Mouse (Mus musculus) heart, postnatal 10 days (tissue): Measurements from ENCODE around the gene Pla2g3. TPM values are rescaled to one million over a fixed set of nuclear protein-coding genes. Genes with fewer than 3 reads are reported as not detected.
A peak's percentile ranks its signal among the peaks of the same experiment; 100 is the strongest.

Source experiments
- DNase-seq, 2 experiments: peaks; one replicate each; pipeline ENCODE4 v3.0.0; 2021
- intact Hi-C: fragments of 180-260 bp; cut with DNase I; formaldehyde crosslinking; loops from one replicate; pipeline ENCODE4 v1.15.1; 2025
- total RNA-seq, 2 experiments: library from RNA; stranded (reverse); gene quantifications; 2 replicates each; pipeline ENCODE4 v1.2.3; 2021

Gene Pla2g3
- under 1 TPM in 1 of 2 experiments, not detected in 1; 0.10 TPM for total RNA-seq

GRCm38 (mm10) chr11:3487952-3488570 is at the start of gene Pla2g3:
Gene Pla2g3, plus strand, starts transcription at chr11:3488284.
- intact Hi-C loops = no loop called here
- no peak for DNase-seq

- intact Hi-C loops = no loop called here
- peak; percentile 50 to 61 for DNase-seq
Measured at GRCm38 (mm10) chr11:3441696-3442443, 46.2 kb upstream of the Pla2g3 start.

DNA sequence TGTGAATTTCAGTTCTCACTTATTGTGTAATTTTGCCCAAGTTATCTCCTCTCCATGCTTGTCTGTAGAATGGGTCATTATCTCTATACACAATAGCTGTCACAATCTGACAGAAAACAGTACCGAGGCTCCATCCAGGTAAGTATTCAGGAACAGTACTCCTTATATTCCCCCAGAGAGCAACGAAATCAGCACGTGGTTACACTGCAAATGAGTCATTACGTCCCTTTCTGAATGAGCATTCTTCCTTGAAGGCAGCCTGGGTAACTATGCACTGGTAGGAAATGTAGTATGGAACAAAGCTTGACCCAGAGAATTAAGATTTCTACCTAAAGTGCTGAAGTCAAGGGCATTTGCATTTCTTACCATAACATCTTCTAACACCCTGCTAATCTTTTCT is 45.4 kb upstream of the Pla2g3 start:
- intact Hi-C loops = no loop called here
- no peak for DNase-seq

- intact Hi-C loops = no loop called here
- no peak for DNase-seq
Measured at GRCm38 (mm10) chr11:3443091-3443490, 45.0 kb upstream of the Pla2g3 start.

DNA sequence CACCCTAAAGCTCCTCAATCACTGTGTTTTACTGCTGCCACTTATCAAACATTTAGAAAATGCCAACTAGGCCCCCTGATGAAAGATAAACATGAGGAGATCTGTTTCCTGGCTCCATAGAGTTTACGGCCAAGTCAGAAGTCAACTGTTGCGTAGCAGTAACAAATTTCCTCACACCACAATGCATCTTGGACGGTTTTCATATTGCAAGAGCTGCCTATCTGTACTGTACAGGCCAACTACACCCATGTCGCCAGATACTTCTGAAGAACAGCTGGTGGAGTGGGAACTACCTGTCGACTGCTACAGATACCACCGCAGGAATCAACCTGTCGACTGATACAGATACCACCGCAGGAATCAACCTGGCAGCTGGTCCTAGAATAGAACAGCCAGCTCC is 43.2 kb upstream of the Pla2g3 start:
- no peak for DNase-seq
- intact Hi-C loops = no loop called here

DNA sequence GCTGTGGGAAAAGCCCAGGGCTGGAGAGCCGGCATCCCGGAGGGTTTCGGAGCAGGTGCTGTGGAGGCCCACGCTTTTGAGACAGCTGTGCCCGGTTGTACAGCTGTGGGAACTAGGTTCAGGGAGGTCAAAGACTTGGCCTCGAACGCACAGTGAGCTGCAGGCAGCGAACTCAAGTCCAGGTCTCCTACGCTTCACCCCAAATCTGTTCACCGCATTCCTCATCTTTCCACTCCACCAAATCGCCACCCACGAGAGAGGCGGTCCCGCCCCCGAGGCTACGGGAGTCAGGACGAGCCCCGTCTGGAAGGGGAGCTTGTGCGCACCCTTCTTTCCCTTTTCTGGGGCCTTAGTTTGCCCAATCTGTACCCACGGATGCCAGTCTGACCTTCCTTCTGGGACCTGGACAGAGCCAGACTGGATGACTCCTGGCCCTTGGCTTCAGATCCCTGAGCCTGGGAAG is 36.4 kb upstream of the Pla2g3 start:
- DNase-seq = no peak
- intact Hi-C loops = loop anchor here (2.0 to 5.0 kb wide), 3 partner anchors 43 to 119 kb away; partner anchors contain the start of genes Limk2 and Pik3ip1

- intact Hi-C loops = loop anchor here (2.0 to 5.0 kb wide), 2 partner anchors 43 to 120 kb away; partner anchors contain the start of genes Limk2 and Pik3ip1
- DNase-seq = peak; percentile 95
Measured at GRCm38 (mm10) chr11:3452167-3452639, 35.9 kb upstream of the Pla2g3 start, which contains the start of gene Rnf185. Gene Rnf185, minus strand, starts transcription at chr11:3452363.

- no peak for DNase-seq
- intact Hi-C loops = loop anchor here (2.0 to 5.0 kb wide), 2 partner anchors 44 to 120 kb away; partner anchors contain the start of genes Limk2 and Pik3ip1
Measured at GRCm38 (mm10) chr11:3452769-3453168, 35.3 kb upstream of the Pla2g3 start.

- DNase-seq = no peak
- intact Hi-C loops = loop anchor here (2.0 to 5.0 kb wide), 2 partner anchors 45 to 121 kb away; partner anchors contain the start of genes Limk2 and Pik3ip1
Measured at GRCm38 (mm10) chr11:3453467-3453866, 34.6 kb upstream of the Pla2g3 start.

DNA sequence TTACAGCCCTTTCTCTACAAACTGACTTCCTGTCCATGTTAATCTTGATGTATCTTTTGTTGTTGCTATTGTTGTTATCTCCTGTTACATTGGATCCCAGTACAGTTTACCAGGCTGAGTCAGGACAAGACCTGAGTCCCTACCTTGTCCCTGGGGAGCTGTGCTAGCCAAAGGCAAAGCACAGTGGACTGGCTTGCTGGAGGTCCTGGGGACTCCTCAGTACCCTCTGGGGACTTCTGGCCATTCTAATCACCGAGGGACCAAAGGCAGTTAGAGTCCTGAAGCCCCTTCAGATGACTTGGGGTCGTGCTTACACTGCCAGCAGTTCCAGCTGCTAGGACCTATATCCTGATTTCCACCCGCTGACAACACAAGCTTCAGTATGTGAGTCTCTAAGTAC is 33.6 kb upstream of the Pla2g3 start:
- DNase-seq = no peak
- intact Hi-C loops = loop anchor here (5.0 kb wide), 1 partner anchor 122 kb away; the partner anchor contains the start of gene Pik3ip1

DNA sequence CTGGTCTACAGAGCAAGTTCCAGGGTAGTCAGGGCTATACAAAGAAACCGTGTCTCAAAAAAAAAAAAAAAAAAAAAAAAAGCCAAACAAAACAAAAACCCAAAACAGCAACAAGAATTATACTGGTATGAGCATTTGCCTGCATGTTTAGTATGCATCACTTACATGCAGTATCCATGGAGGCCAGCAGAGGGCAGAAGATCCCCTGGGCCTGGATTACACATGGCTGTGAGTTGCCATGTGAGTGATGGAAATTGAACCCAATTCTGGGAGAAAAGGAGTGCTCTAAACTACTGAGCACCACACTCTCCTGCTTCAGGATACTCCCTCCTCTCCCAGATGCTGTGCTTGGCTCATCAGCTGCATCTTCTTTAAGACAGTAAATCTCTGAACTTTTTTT is 31.7 kb upstream of the Pla2g3 start:
- intact Hi-C loops = loop anchor here (5.0 kb wide), 1 partner anchor 56 kb away; the partner anchor contains the start of gene Selenom
- DNase-seq = peak; percentile 61 to 76

DNA sequence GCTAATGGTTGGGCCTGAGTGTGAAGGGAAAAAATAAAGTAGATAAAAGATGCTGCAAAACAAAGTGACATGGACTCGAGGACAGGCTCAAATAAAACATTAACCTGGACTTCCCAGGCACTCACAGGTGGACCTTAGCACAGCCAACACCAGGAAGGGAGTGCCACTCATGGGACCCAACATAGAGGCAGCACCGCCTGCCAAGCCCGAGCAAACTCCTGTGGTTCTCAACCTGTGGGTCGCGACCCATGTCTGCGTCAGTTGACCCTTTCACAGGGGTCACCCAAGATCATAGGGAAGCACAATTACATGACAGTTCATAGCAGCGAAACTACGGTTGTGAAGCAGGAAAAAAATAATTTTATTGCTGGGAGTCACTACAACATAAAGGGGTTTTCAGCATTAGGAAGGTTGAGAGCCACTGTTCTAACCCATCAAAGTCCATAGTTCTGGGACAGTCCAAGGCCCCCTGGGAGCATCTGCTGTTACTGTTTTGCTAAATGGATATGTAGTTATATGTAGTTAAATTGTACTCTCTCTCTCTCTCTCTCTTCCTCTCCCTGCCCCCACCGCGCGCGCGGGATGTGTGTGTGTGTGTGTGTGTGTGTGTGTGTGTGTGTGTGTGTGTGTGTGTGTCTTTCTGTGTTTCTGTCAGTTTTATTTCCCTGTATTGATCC is 29.5 kb upstream of the Pla2g3 start:
- DNase-seq = no peak
- intact Hi-C loops = loop anchor here (5.0 kb wide), 1 partner anchor 54 kb away; the partner anchor contains the start of gene Selenom

- intact Hi-C loops = loop anchor here (5.0 kb wide), 1 partner anchor 53 kb away; the partner anchor contains the start of gene Selenom
Measured at GRCm38 (mm10) chr11:3459105-3459468, 29.0 kb upstream of the Pla2g3 start.

GRCm38 (mm10) chr11:3462846-3463245 is 25.2 kb upstream of the Pla2g3 start:
- DNase-seq = no peak
- intact Hi-C loops = no loop called here

More at GRCm38 (mm10) chr11:3459105-3459468, 29.0 kb upstream of the Pla2g3 start:
- no peak for DNase-seq

DNA sequence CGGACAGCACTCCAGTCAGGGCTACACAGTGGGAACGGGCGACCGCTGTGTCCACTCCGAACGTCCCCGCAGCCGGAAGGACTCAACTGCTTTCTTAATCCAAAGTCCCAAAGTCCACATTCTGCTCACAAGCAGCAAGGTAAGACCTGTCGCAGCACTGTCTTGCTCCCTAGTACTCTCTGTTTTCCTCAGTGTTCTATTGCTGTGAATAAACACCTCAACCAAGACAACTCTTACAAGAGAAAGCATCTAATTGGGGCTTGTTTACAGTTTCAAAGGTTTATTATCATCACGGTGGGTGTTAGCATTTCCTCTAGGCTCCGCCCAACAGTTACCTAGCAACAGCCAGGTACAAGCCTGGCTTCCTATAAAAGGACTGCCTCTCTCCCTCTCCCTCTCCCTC is 16.6 kb upstream of the Pla2g3 start:
- no peak for DNase-seq
- intact Hi-C loops = no loop called here

- peak; percentile 88 to 93 for DNase-seq
- intact Hi-C loops = loop anchor here (1.0 to 2.0 kb wide), 4 partner anchors 42 to 314 kb away; partner anchors contain the start of gene Selenom
Measured at GRCm38 (mm10) chr11:3472484-3472883, 15.6 kb upstream of the Pla2g3 start.

- intact Hi-C loops = no loop called here
- DNase-seq = peak; percentile 18 to 39
Measured at GRCm38 (mm10) chr11:3474480-3475115, 13.5 kb upstream of the Pla2g3 start.

DNA sequence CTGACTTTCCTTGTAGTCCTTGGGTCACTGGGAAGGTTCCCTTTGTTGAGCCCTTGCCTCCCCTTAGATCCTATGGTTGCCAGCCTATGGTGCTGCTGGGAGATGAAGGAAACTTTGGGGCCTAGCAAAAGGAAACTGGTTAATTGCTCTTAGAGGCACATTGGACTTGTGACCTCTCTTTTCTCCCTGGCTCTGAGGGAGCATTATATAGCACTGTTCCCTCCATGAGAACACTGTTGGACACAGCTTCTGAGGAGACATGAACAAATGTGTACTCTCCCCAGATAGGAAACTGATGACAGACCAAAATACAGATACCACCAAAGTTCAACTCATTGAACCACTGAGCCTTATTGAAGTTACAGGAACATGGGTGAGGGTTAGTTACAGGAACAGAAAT is 12.6 kb upstream of the Pla2g3 start:
- no peak for DNase-seq
- intact Hi-C loops = no loop called here

GRCm38 (mm10) chr11:3483980-3484642 is 4.0 kb upstream of the Pla2g3 start:
- no peak for DNase-seq
- intact Hi-C loops = no loop called here

DNA sequence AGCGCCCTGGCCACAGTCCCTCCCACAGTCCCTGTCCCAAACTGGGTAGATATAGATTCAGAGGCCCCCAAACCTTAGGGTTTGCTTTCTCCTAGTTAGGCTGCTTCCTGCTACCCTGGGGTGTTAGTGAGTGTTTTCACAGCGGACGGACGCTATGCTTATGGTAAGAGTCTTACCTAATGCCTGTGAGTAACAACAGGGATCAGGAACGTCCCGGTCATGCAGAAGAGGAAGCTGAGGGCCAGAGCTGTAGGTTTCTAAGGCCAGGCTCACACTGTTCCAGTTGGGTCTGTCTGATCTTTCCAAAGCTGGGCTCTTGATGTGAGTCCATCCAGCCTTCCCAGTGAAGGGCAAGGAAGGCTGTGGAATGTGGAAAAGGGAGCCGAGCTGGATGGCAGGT is 1.7 kb upstream of the Pla2g3 start:
- intact Hi-C loops = no loop called here
- DNase-seq = no peak
